Mouse (Mus musculus): ENCODE data around the gene Siah3.

DNA sequence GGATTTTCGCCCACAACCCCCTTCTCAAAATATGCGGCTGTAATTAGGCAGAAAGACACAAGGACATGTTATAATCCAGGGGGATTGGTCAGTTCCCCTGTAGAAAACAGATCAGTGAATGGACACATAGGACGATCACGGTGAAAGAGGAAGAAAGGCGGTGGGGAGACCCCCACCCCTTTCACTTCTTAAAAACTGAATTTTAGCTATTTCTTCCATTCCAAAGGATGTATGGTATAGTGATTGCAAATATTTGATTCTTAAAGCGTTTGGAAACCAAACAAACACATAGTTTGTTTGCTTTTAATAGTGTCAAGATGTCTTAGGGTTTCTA, 9.9 kb upstream of the Siah3 start:
- TF ChIP-seq ZC3H11A (IDR thresholded peaks at IDR 0.05; ENCODE audit: borderline replicate concordance, low read depth, low read length) = no peak
- TF ChIP-seq MAFK (IDR thresholded peaks at IDR 0.05; ENCODE audit: insufficient read depth, low read depth, low read length) = no peak
- TF ChIP-seq CHD2 (IDR thresholded peaks at IDR 0.05; ENCODE audit: low read depth, low read length) = no peak
- no peak for TF ChIP-seq ZNF384 (IDR thresholded peaks at IDR 0.05; ENCODE audit: low read depth, low read length)
- no peak for TF ChIP-seq HCFC1 (IDR thresholded peaks at IDR 0.05; ENCODE audit: borderline replicate concordance, insufficient read depth, low read length)

All from ES-E14 (cell line).